Mouse (Mus musculus) gastrocnemius, postnatal 14 days (tissue): ENCODE data around the gene Rplp2. TPM values are rescaled to one million over a fixed set of nuclear protein-coding genes. Genes with fewer than 3 reads are reported as not detected.
"Not testable (repeated sequence)": the region's sequence is repeated elsewhere in the genome, so short reads cannot be mapped to it uniquely, and the experiment has no call there.

ENCODE experiments used
- DNase-seq: peaks from one replicate; pipeline ENCODE4 v3.0.0; 2021; ENCODE audit warnings: mixed read lengths
- intact Hi-C: fragments of 180-260 bp; cut with DNase I; formaldehyde crosslinking; loops from one replicate; pipeline ENCODE4 v1.15.1; 2025; ENCODE audit warnings: low total_unique reads
- long read RNA-seq, 2 experiments: library from polyadenylated mRNA; stranded (forward); transcript quantifications; one replicate each; pipeline ENCODE4 v2.0.0; 2021
- total RNA-seq, 2 experiments: library from RNA; stranded (reverse); gene quantifications; 2 replicates each; pipeline ENCODE4 v1.2.3; 2021

Rplp2 gene
- total RNA-seq, result 100 to 1,000 TPM; 730 to 819 TPM
- long read RNA-seq, experiment 1, transcript Rplp2-201 (5 exons, 964 nt), result major isoform, 169 of 182 reads
- long read RNA-seq, experiment 1, partial matches to known transcripts, result 2 of 182 reads
- long read RNA-seq, experiment 1, other reads (novel, unspliced or antisense), result 7 of 182 reads
- long read RNA-seq, experiment 2, transcript Rplp2-201 (5 exons, 964 nt), result major isoform, 203 of 225 reads
- long read RNA-seq, experiment 2, partial matches to known transcripts, result 2 of 225 reads
- long read RNA-seq, experiment 2, other reads (novel, unspliced or antisense), result 16 of 225 reads

- intact Hi-C loops, result no loop called here
- peak; percentile 94 for DNase-seq
These were observed at the start of gene Rplp2 for GRCm38 (mm10) chr7:141447110-141447991. TSS of gene Rplp2 (plus strand) at chr7:141447370.

- peak; percentile 57 for DNase-seq
- intact Hi-C loops, result loop anchor here (10.0 kb wide), 1 partner anchor 121 kb away; no protein-coding TSS in a partner anchor
These were observed 43.9 kb upstream of the Rplp2 start for GRCm38 (mm10) chr7:141403305-141403704.

- intact Hi-C loops, result loop anchor here (5.0 to 10.0 kb wide), 2 partner anchors 37 to 119 kb away; partner anchors contain the start of gene Pidd1
- DNase-seq, result no peak
These were observed 41.7 kb upstream of the Rplp2 start for GRCm38 (mm10) chr7:141405466-141405865.

- intact Hi-C loops, result loop anchor here (5.0 to 10.0 kb wide), 2 partner anchors 35 to 117 kb away; partner anchors contain the start of gene Pidd1
These were observed 39.5 kb upstream of the Rplp2 start for GRCm38 (mm10) chr7:141407670-141408069.

GRCm38 (mm10) chr7:141408833-141409232, 38.3 kb upstream of the Rplp2 start:
- intact Hi-C loops, result loop anchor here (5.0 to 10.0 kb wide), 2 partner anchors 33 to 116 kb away; partner anchors contain the start of gene Pidd1
- DNase-seq, result peak; percentile 84

More at GRCm38 (mm10) chr7:141407670-141408069, 39.5 kb upstream of the Rplp2 start:
- not testable (repeated sequence) for DNase-seq

GRCm38 (mm10) chr7:141410631-141411030, 36.5 kb upstream of the Rplp2 start:
- intact Hi-C loops, result no loop called here
- no peak for DNase-seq

DNA sequence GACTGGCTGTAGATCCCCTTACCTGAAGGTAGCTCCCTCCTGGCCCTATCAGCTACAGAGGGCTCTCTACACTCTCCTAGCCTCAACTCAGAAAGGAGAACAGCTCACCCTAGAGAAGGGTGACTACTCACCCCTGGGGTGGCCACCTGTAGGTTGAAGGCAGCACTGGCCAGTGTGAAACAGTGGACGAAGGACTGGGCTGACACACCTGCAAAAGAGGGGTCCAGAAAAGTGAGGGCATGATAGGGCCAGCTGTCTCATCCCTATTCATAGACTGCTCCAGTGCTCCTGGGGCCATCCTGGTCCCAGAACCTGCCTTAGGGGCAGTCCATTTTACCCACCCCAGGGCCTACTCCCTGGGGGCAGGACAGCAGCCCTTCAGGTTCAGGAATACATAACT, 35.5 kb upstream of the Rplp2 start:
- DNase-seq, result no peak
- intact Hi-C loops, result no loop called here

DNA sequence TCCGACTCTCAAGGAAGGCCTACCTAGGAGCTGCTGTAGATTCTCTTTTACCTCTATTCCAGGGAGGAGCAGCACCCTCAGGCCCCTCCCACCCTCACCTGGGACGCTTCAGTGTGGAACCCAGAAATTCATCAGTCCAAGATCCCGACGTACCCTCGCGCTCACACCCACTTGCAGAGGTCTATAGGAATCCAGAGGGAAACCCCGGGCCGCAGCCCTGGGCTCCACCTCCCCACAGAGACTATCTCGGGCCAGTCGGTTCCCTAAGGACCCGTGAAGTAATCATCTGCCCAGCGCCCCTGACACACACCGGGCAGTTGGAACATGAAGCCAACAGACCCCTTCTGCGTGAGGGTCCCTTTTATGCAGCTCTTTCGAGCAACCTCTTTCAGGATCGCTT, 33.8 kb upstream of the Rplp2 start:
- no peak for DNase-seq
- intact Hi-C loops, result no loop called here

DNA sequence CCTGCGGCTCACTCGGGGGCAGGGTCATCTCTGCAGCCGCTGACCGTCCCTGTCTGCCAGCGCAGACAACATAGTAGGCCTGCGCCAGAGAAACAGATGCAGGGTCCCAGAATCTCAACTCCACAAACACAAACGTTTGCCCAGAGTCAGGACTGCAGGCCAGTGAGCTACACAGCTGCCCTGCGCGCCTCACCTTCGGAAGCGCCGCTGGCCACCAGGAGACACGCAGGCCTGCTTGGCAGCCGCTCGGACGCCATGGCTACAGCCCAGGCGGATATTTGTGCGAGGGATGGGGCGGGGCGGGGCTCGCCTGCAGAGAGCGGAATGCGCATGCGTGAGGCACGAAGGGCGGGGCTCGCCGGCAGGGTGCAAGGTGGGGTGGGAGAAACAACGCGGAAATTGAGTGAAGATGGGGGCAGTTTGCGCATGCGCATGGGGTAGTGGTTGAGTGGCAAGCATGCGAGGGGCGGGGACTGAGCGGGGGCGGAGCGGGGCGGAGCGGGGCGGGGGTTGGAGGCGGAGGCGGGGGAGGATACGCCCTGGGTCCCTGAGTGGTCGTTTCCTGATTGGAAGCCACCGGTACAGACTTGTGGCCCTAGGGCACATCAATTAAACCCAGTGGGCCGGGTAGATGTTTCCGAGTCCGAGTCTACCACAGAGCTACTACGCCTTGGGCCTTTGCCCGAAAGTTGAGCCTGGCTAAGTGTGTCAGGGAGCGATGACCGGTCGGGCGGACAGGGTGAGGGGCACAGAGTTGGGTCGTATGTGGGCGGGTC, 33.2 kb upstream of the Rplp2 start, which contains the start of gene Gatd1:
TSS of gene Gatd1 (minus strand) at position 328 of the 776 bp plus-strand sequence.
- intact Hi-C loops, result no loop called here
- DNase-seq, result peak; percentile 100

- intact Hi-C loops, result no loop called here
These were observed 30.9 kb upstream of the Rplp2 start for GRCm38 (mm10) chr7:141416144-141416841.

DNA sequence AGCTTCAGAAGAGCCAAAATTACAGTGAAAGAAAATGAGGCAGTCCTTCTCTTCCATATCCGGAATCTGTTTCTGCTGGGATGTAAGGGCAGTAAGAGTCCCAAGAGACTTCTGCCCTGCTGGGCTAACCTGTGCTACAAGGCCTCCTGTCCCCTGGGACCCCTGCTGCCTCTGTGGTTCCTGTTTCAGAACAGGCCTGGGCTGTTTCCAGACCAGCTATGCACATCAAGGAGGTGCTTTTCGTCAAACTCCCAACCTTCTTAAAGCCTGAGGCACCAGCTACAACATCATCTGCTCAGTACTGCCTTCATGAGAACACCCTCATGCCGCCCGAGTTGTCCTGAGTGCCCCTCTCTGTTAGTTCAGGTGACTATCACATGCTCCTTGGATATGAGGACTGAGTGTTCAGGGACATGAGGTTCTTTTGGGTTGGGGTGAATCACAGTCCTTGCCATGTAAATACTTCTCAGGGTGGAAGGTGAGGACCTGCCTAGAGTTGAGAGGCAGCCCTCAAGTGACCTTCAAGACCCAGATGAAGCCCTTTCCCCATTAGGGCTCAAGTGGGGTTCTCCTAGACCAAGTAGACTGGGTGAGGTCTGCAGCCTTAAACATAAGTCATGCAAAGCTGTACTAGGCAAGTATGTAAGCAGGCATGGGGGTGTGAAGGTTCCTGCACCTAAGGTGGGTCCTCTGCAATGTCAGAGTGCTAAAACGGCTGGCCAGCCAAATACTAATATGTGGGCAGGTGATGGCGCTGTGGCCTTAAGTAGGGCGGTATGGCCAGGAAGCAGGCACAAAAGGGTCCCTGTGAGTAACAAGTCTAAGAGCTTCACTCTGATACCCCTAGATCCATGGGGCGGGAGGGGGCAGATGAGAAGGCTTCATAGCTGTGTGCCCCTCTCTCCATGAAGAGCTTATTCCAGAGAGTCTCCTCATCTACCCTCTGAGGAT, 29.2 kb upstream of the Rplp2 start:
- intact Hi-C loops, result no loop called here
- no peak for DNase-seq

More at GRCm38 (mm10) chr7:141416144-141416841, 30.9 kb upstream of the Rplp2 start:
- no peak for DNase-seq

- no peak for DNase-seq
- intact Hi-C loops, result no loop called here
These were observed 28.2 kb upstream of the Rplp2 start for GRCm38 (mm10) chr7:141418970-141419369.

DNA sequence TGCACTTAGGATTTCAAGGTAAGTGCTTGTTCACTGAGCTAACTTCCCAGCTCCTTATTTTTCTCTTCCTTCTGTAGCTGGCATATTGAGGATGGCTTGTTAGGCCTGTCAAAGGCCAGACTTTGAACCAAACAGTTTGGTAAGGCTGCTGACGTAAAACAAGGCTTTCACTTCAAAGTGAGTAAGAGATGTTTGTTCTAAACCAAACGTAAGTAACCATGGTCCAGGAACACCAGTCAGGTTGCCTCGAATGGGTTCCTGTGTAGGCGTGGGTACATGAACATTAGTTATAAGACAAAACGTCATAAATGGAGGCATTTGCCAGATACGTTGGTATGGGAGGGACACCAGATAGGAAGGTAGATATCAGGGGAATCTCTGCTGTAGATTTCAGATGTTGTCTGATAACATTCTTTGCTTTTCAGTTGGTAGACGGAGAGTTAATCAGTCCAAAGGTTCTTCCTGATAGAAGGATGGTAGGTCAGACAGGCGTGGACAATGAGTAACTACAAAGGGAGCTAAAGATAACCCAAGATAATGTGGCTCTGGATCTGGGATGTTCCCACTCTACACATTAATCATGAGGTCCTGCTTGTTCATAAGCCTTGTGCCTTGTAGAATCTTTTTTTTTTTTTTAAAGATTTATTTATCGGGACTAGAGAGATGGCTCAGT, 27.0 kb upstream of the Rplp2 start:
- no peak for DNase-seq
- intact Hi-C loops, result no loop called here

GRCm38 (mm10) chr7:141423811-141424210, 23.4 kb upstream of the Rplp2 start:
- no peak for DNase-seq
- intact Hi-C loops, result no loop called here

GRCm38 (mm10) chr7:141426948-141427730, 20.0 kb upstream of the Rplp2 start:
- intact Hi-C loops, result no loop called here
- DNase-seq, result no peak

GRCm38 (mm10) chr7:141428701-141429100, 18.5 kb upstream of the Rplp2 start:
- DNase-seq, result no peak
- intact Hi-C loops, result no loop called here
